Mouse (Mus musculus) macrophage (primary cell): ENCODE measurements around the gene Tex36. TPM values are rescaled to one million over a fixed set of nuclear protein-coding genes. Genes with fewer than 3 reads are reported as not detected.

Experiments used
- H3K27ac ChIP-seq: fragments of 350-480 bp; formaldehyde crosslinking; 2 replicates; pipeline ENCODE4 v1.9.0; 2021
- H3K36me3 ChIP-seq: fragments of 350-480 bp; formaldehyde crosslinking; 2 replicates; pipeline ENCODE4 v1.9.0; 2021; ENCODE audit errors: inconsistent target
- H3K4me3 ChIP-seq: fragments of 350-480 bp; formaldehyde crosslinking; 2 replicates; pipeline ENCODE4 v1.9.0; 2021; ENCODE audit errors: inconsistent target
- H3K79me2 ChIP-seq: fragments of 350-480 bp; formaldehyde crosslinking; 2 replicates; pipeline ENCODE4 v1.9.0; 2021; ENCODE audit errors: inconsistent target
- WGBS: methylation state at CpG from one replicate; pipeline ENCODE4 v1.1.7; 2026; ENCODE audit warnings: inconsistent platforms; ENCODE audit not compliant: missing documents; 5-methylcytosine and 5-hydroxymethylcytosine counted together
- polyA plus RNA-seq: library from polyadenylated mRNA; stranded (reverse); fragments of 250-400 nt; gene quantifications from 3 replicates; pipeline ENCODE4 v1.2.4, GENCODE M21; 2018; ENCODE audit warnings: inconsistent platforms

Tex36 gene
- polyA plus RNA-seq, 1 experiment from 2014 or later, result not detected

DNA sequence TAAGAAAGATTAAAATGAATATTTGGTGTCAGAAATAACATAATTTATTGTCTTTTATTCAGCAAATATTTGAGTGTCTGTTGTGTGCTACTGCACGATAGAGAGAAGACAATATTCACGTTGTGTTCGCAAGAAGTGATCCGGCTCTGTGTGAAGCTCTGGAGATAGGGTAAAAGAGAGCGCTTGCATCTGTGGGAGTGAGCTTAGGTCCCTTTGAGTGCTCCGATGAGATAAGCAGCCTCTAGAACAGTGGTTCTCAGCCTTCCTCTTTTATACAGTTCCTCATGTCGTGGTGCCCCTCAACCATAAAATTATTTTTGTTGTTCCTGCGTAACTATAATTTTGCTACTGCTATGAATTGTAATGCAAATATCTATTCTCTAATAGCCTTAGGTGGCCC, 37.4 kb downstream of the Tex36 start:
- H3K27ac ChIP-seq, result no peak overlapping the region
- H3K4me3 ChIP-seq, result no peak overlapping the region
- no peaks in the 10 kb centered on the region for H3K79me2 ChIP-seq
- H3K36me3 ChIP-seq, result no peaks in the 10 kb centered on the region
- 2% methylated on average over 8 of the region's 8 CpGs for WGBS

- no peak overlapping the region for H3K4me3 ChIP-seq
- H3K27ac ChIP-seq, result no peak overlapping the region
- H3K36me3 ChIP-seq, result no peaks in the 10 kb centered on the region
- no peaks in the 10 kb centered on the region for H3K79me2 ChIP-seq
- 86% methylated on average over 2 of the region's 3 CpGs for WGBS
Observed at GRCm38 (mm10) chr7:133563175-133563824, 38.7 kb downstream of the Tex36 start.

- no peak overlapping the region for H3K27ac ChIP-seq
- H3K79me2 ChIP-seq, result no peaks in the 10 kb centered on the region
- no peaks in the 10 kb centered on the region for H3K36me3 ChIP-seq
- WGBS, result 82% methylated on average over 8 of the region's 8 CpGs
- H3K4me3 ChIP-seq, result no peak overlapping the region
Observed at GRCm38 (mm10) chr7:133555786-133556492, 46.0 kb downstream of the Tex36 start.

- Histone ChIP-seq H3K27ac (no peak overlapping the region), H3K79me2 (no peaks in the 10 kb centered on the region), H3K4me3 (no peak overlapping the region), H3K36me3 (no peaks in the 10 kb centered on the region)
- WGBS, result 67% methylated on average over 7 of the region's 7 CpGs
Observed at GRCm38 (mm10) chr7:133552306-133552991, 49.5 kb downstream of the Tex36 start.

DNA sequence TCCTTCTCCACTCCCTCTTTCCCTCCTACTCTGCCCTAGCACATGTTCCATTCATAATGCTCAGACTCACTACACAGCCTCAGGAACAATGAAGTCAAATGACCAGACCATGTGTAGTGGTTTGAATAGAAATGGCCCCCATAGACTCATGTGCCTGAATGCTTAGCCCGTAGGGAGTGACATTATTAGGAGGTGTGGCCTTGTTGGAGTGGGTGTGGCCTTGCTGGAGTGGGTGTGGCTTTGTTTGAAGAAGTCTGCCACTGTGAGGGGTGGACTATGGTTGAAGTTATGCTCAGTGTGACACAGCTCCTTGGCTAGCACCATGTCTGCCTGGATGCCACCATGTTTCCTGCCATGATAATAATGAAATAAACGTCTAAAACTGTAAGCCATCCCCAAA, 51.0 kb downstream of the Tex36 start:
- Histone ChIP-seq H3K79me2 (no peaks in the 10 kb centered on the region), H3K36me3 (no peaks in the 10 kb centered on the region), H3K4me3 (no peak overlapping the region), H3K27ac (no peak overlapping the region)
- WGBS, result 60% methylated on average over 2 of the region's 2 CpGs

DNA sequence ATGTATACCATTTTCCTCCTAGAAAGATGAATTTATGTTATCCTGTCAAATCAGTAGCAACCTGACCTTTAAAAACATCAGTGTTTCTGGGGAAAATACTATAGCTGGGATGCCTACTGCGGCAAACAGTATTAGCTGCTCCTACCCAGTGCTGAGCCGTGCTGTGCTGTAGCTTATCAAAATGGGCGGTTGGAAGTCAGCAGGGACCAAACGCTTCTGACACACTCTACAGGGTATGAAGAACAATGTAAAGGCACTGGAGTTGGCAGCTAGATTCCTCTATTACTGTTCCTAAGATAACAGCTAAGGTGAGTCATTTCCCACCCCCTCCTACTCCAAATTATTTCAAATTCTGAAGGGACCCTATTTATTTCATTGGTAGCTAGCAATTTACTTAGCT, 53.5 kb downstream of the Tex36 start:
- WGBS, result 80% methylated on average over 4 of the region's 4 CpGs

GRCm38 (mm10) chr7:133545631-133546030, 56.3 kb downstream of the Tex36 start:
- Histone ChIP-seq H3K27ac (no peak overlapping the region), H3K36me3 (no peaks in the 10 kb centered on the region), H3K4me3 (no peak overlapping the region), H3K79me2 (no peaks in the 10 kb centered on the region)
- 93% methylated on average over 3 of the region's 3 CpGs for WGBS

More for the DNA sequence above, 53.5 kb downstream of the Tex36 start:
- no peaks in the 10 kb centered on the region for H3K79me2 ChIP-seq
- no peak overlapping the region for H3K27ac ChIP-seq
- no peaks in the 10 kb centered on the region for H3K36me3 ChIP-seq
- H3K4me3 ChIP-seq, result no peak overlapping the region

- Histone ChIP-seq H3K79me2 (no peaks in the 10 kb centered on the region), H3K27ac (no peak overlapping the region), H3K4me3 (no peak overlapping the region), H3K36me3 (no peaks in the 10 kb centered on the region)
- WGBS, result 67% methylated on average over 2 of the region's 2 CpGs
Observed at GRCm38 (mm10) chr7:133544966-133545365, 57.0 kb downstream of the Tex36 start.

- Histone ChIP-seq H3K79me2 (no peaks in the 10 kb centered on the region), H3K36me3 (no peaks in the 10 kb centered on the region), H3K4me3 (no peak overlapping the region), H3K27ac (no peak overlapping the region)
- WGBS, result 89% methylated on average over 4 of the region's 4 CpGs
Observed at GRCm38 (mm10) chr7:133543131-133543530, 58.8 kb downstream of the Tex36 start.

GRCm38 (mm10) chr7:133537366-133537765, 64.6 kb downstream of the Tex36 start:
- Histone ChIP-seq H3K4me3 (no peak overlapping the region), H3K36me3 (no peaks in the 10 kb centered on the region), H3K79me2 (no peaks in the 10 kb centered on the region), H3K27ac (no peak overlapping the region)
- 83% methylated on average over 4 of the region's 4 CpGs for WGBS

Other genes with a start within 250 kb of the Tex36 start
- 4.9 to 9.3 TPM (median 7.0 TPM) in 3 replicates for gene Edrf1, start 35.4 kb upstream of the Tex36 start, polyA plus RNA-seq
- not detected in 3 replicates for gene Mmp21, start 77.9 kb upstream of the Tex36 start, polyA plus RNA-seq
- 57.7 to 110 TPM (median 84.1 TPM) in 3 replicates for gene Bccip, start 107.2 kb upstream of the Tex36 start, polyA plus RNA-seq
- 10.5 to 13.7 TPM (median 12.1 TPM) in 3 replicates for gene Uros, start 107.9 kb upstream of the Tex36 start, polyA plus RNA-seq
- not detected in 3 replicates for gene Fank1, start 174.7 kb upstream of the Tex36 start, polyA plus RNA-seq
- gene Dhx32, start 180.6 kb upstream of the Tex36 start, polyA plus RNA-seq, result 17.2 to 25.8 TPM (median 21.2 TPM) in 3 replicates